Mouse (Mus musculus) intestine, postnatal 0 days (tissue): ENCODE results near the gene Slc18a2. TPM values are rescaled to one million over a fixed set of nuclear protein-coding genes. Genes with fewer than 3 reads are reported as not detected.

ENCODE experiments used
- ATAC-seq: fragments of 200-750 bp; cut with Nextera tagmentation; 2 replicates; pipeline ENCODE4 v1.8.0; 2017; ENCODE audit warnings: mild to moderate bottlenecking, moderate TSS enrichment, moderate library complexity
- H3K27ac ChIP-seq: fragments of 300-500 bp; sonication (generic); 2 replicates; pipeline ENCODE4 v1.5.1; 2014; ENCODE audit warnings: mild to moderate bottlenecking, low read depth, low read length, moderate library complexity
- H3K27me3 ChIP-seq: fragments of 300-500 bp; sonication (generic); replicated peaks from 2 replicates; pipeline ENCODE4 v1.6.1; 2014; ENCODE audit warnings: low read length, mixed read lengths; ENCODE audit not compliant: control insufficient read depth, insufficient read depth
- H3K36me3 ChIP-seq: fragments of 300-500 bp; sonication (generic); 2 replicates; pipeline ENCODE4 v1.6.1; 2014; ENCODE audit warnings: mild to moderate bottlenecking, moderate library complexity; ENCODE audit not compliant: control insufficient read depth, insufficient read depth
- H3K4me1 ChIP-seq: fragments of 300-500 bp; sonication (generic); replicated peaks from 2 replicates; pipeline ENCODE4 v1.6.1; 2014; ENCODE audit warnings: antibody characterized with exemption, low read length, mixed read lengths; ENCODE audit not compliant: control insufficient read depth, insufficient read depth
- H3K4me2 ChIP-seq: fragments of 300-500 bp; sonication (generic); replicated peaks from 2 replicates; pipeline ENCODE4 v1.6.1; 2014; ENCODE audit warnings: low read depth, mild to moderate bottlenecking, moderate library complexity
- H3K4me3 ChIP-seq: fragments of 300-500 bp; sonication (generic); 2 replicates; pipeline ENCODE4 v1.5.1; 2014; ENCODE audit warnings: low read depth, low read length
- H3K9ac ChIP-seq: fragments of 300-500 bp; sonication (generic); 2 replicates; pipeline ENCODE4 v1.6.1; 2014; ENCODE audit warnings: mild to moderate bottlenecking, low read depth, low read length
- H3K9me3 ChIP-seq: fragments of 300-500 bp; sonication (generic); 2 replicates; pipeline ENCODE4 v1.6.1; 2016; ENCODE audit warnings: mixed run types; ENCODE audit not compliant: control insufficient read depth
- CTCF ChIP-seq: sonication (generic); IDR thresholded peaks from 2 replicates; pipeline ENCODE4 v1.5.1; 2016; ENCODE audit warnings: low read depth, mild to moderate bottlenecking, control low read depth, antibody characterized with exemption, moderate library complexity
- WGBS: fragments of 180-500 bp; shearing (Covaris S2); extraction: QIAGEN DNeasy Blood & Tissue Kit; methylation state at CpG from one replicate; pipeline ENCODE4 v1.1.7; 2014; 5-methylcytosine and 5-hydroxymethylcytosine counted together
- polyA plus RNA-seq: library from polyadenylated mRNA; unstranded; fragments of >200 nt; fragmentation: Nextera tagmentation; extraction: Ambion mirVana; gene quantifications from 2 replicates; pipeline ENCODE4 v1.2.1, GENCODE M21; 2015

Slc18a2 gene
- polyA plus RNA-seq, 1 experiment from 2014 or later: 3.3 TPM

DNA sequence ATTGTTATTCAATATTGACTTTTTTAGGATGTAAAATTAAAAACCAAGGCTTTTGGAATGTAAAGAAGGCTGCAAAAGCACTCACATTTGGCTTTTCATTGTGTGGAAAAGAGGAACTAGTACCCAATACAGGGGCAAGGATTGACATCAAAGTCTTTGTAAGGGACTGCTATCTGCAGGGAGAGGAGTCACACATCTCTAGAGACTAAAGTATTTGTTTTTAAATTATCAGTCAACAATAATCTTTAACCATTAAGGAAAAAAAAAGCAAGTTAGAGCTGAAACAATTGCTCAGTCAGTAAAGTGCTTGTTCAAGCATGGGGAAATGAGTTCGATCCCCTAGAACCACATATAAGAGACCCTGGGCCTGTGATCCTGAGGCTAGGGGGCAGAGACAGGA, 76.0 kb downstream of the Slc18a2 start:
- H3K9ac ChIP-seq: no peak overlapping the region
- H3K4me2 ChIP-seq: no peak overlapping the region
- ATAC-seq: no peak
- 100% methylated on average over 1 of the region's 1 CpGs for WGBS
- no peak overlapping the region for H3K27ac ChIP-seq
- no peaks in the 10 kb centered on the region for H3K4me1 ChIP-seq
- H3K9me3 ChIP-seq: no peaks in the 10 kb centered on the region
- no peaks in the 10 kb centered on the region for H3K27me3 ChIP-seq
- TF ChIP-seq CTCF: no peak
- no peaks in the 10 kb centered on the region for H3K36me3 ChIP-seq
- no peak overlapping the region for H3K4me3 ChIP-seq

DNA sequence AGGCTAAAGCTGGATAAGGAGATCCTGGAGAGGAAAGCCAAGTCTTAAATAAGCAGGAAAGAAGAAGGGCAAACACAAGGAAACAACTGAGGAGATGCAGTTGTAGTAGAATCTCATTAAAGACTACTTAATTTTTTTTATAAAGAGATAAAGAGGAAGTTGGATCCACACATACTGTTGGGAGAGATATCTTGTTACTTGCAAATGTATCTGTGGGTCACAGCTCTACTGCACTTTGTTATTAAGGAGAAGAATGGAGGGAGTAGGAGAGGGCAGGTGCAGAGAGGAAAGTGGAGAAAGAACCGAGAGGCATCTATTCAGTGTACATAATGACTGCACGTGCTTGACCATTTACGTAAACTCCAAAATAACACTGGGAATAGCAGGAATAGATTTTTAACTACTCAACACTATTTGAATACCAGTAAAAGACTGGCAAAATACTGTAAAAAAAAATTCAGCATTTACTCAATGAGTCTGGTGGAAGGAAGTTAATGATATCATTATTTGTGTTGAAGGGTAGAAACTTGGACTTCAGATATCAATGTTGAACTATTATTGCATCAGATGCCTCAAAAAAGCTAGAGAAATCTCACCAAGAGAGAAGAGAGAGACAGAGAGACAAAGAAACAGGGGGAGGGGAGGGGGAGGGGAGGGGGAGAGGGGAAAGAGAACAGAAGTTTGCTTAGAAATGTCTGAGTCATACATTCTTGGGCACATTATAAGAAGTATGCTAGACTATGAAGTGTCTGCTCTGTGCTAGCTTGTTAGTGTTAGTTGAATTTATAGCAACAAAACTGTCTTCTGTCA, 77.4 kb downstream of the Slc18a2 start:
- 84% methylated on average over 3 of the region's 3 CpGs for WGBS
- TF ChIP-seq CTCF: no peak
- no peaks in the 10 kb centered on the region for H3K36me3 ChIP-seq

DNA sequence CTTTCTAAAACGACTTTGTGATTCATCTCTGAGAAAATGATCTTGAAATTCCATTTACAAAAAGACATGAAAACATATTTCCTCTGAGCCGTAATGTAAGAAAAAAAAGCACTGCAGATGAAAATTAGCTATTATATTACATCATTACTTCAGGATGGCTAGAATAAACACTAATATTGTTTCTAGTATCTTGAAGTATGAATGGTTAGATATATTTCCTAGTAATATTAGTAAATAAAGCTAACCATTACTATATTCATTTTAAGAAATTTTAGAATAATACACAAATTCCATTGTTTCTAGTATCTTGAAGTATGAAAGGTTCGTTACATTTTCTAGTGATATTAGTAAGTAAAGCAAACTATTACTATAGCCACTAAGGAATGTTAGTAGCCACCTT, 79.2 kb downstream of the Slc18a2 start:
- no peak overlapping the region for H3K4me3 ChIP-seq
- no peak overlapping the region for H3K9ac ChIP-seq
- no peak for TF ChIP-seq CTCF
- H3K4me1 ChIP-seq: peaks cover 8% of the 10 kb centered on the region; the same call in 1 of the 2 replicates
- no peak overlapping the region for H3K4me2 ChIP-seq
- H3K36me3 ChIP-seq: no peaks in the 10 kb centered on the region
- no peak overlapping the region for H3K27ac ChIP-seq
- WGBS: 77% methylated on average over 3 of the region's 3 CpGs
- H3K27me3 ChIP-seq: no peaks in the 10 kb centered on the region
- no peak for ATAC-seq
- no peaks in the 10 kb centered on the region for H3K9me3 ChIP-seq

More for the DNA sequence above, 77.4 kb downstream of the Slc18a2 start:
- no peak overlapping the region for H3K27ac ChIP-seq
- H3K9me3 ChIP-seq: no peaks in the 10 kb centered on the region
- H3K4me3 ChIP-seq: no peak overlapping the region
- H3K9ac ChIP-seq: no peak overlapping the region
- H3K27me3 ChIP-seq: no peaks in the 10 kb centered on the region
- H3K4me2 ChIP-seq: no peak overlapping the region
- no peak for ATAC-seq
- 0 out of 2 replicates have a peak, but pooled peaks cover 2% of the 10 kb centered on the region for H3K4me1 ChIP-seq

- Histone ChIP-seq H3K36me3 (no peaks in the 10 kb centered on the region), H3K9ac (no peak overlapping the region), H3K4me3 (peak overlapping the region; percentile 94), H3K4me2 (peak overlapping the region; percentile 96), H3K4me1 (peaks cover 10% of the 10 kb centered on the region; the same call in 1 of the 2 replicates), H3K9me3 (no peaks in the 10 kb centered on the region), H3K27ac (no peak overlapping the region), H3K27me3 (no peaks in the 10 kb centered on the region)
- WGBS: 21% methylated on average over 2 of the region's 2 CpGs
- TF ChIP-seq CTCF: no peak
- ATAC-seq: no peak
These were observed 82.3 kb downstream of the Slc18a2 start for GRCm38 (mm10) chr19:59342964-59343363.

DNA sequence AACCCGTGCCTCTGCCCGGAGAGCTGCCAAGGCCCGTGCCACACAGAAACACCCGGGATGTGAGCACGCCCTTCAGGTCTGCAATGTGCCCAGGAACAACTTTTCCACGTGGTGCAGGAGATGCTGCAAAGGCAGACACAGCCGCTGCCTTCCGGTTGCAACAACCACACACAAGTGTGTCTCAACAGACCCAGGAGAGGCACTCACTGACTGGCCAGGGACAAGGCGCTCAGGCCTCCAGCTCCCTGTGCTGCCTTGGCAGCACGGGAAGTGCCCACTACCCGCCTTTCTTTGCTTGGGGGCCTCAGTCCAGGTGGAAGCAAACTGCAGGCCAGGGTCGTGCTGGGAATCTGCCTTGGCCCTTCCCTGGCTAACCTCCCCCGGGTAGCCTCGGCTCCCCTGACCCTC, 83.6 kb downstream of the Slc18a2 start:
- Histone ChIP-seq H3K36me3 (no peaks in the 10 kb centered on the region), H3K27ac (peak overlapping the region; percentile 68; the same call in 1 of the 2 replicates), H3K27me3 (no peaks in the 10 kb centered on the region), H3K9ac (peak overlapping the region; percentile 90), H3K4me3 (peak overlapping the region; percentile 94), H3K4me1 (peaks cover 10% of the 10 kb centered on the region; the same call in 1 of the 2 replicates), H3K4me2 (peak overlapping the region; percentile 96), H3K9me3 (no peaks in the 10 kb centered on the region)
- WGBS: 0% methylated on average over 14 of the region's 14 CpGs
- ATAC-seq: 0 out of 2 replicates have a peak, but pooled peaks have one; percentile 3
- no peak for TF ChIP-seq CTCF

GRCm38 (mm10) chr19:59345081-59345657, 84.5 kb downstream of the Slc18a2 start:
- under 1% methylated on average over 62 of the region's 70 CpGs for WGBS

More at GRCm38 (mm10) chr19:59345081-59345657, 84.5 kb downstream of the Slc18a2 start:
- ATAC-seq: peak; percentile 55
- peak overlapping the region; percentile 90 for H3K9ac ChIP-seq
- peak overlapping the region; percentile 96 for H3K4me2 ChIP-seq
- H3K27ac ChIP-seq: peak overlapping the region; percentile 92
- peaks cover 10% of the 10 kb centered on the region; the same call in 1 of the 2 replicates for H3K4me1 ChIP-seq
- peak; percentile 52 for TF ChIP-seq CTCF
- H3K36me3 ChIP-seq: no peaks in the 10 kb centered on the region
- H3K9me3 ChIP-seq: no peaks in the 10 kb centered on the region
- H3K4me3 ChIP-seq: peak overlapping the region; percentile 94
- no peaks in the 10 kb centered on the region for H3K27me3 ChIP-seq

Other genes starting within 250 kb of the Slc18a2 start
- 11.0 and 11.8 TPM in 2 replicates for gene Shtn1, start 184.8 kb upstream of the Slc18a2 start, polyA plus RNA-seq
- gene Vax1, start 90.8 kb upstream of the Slc18a2 start, polyA plus RNA-seq: not detected in 2 replicates
- gene Kcnk18, start 41.7 kb upstream of the Slc18a2 start, polyA plus RNA-seq: not detected in 2 replicates
- 20.0 and 27.4 TPM in 2 replicates for gene Rps12-ps3, start 61.4 kb downstream of the Slc18a2 start, polyA plus RNA-seq
- gene Pdzd8, start 84.9 kb downstream of the Slc18a2 start, polyA plus RNA-seq: 6.1 and 7.0 TPM in 2 replicates
- gene Emx2, start 197.5 kb downstream of the Slc18a2 start, polyA plus RNA-seq: not detected in 2 replicates